Mouse (Mus musculus): ENCODE data around the gene Klf13. TPM values are rescaled to one million over a fixed set of nuclear protein-coding genes. Genes with fewer than 3 reads are reported as not detected.

Gene Klf13
- total and polyA plus RNA-seq, 2 experiments from 2014 or later: 32.0 TPM

GRCm38 (mm10) chr7:63925413-63926360 lies 13.0 kb downstream of the Klf13 start:
- H3K4me1 ChIP-seq (ENCODE audit: insufficient read depth): peaks cover 22% of the 10 kb centered on the region
- no peak overlapping the region for H3K4me2 ChIP-seq (ENCODE audit: low read depth)
- no peaks in the 10 kb centered on the region for H3K9me3 ChIP-seq (ENCODE audit: low read length)
- DNase-seq (peak; percentile 22), ATAC-seq (peak; percentile 42; the same call in 1 of the 2 replicates)
- H3K9ac ChIP-seq: no peak overlapping the region
- H3K27ac ChIP-seq (ENCODE audit: low read depth, low read length): peak overlapping the region; percentile 54
- no peaks in the 10 kb centered on the region for H3K36me3 ChIP-seq (ENCODE audit: insufficient read depth)
- no peak overlapping the region for H3K4me3 ChIP-seq (ENCODE audit: low read depth, low read length)
- 56% methylated on average over 14 of the region's 14 CpGs for WGBS
- no peak for TF ChIP-seq CTCF (IDR thresholded peaks at IDR 0.05; ENCODE audit: low read depth)
- H3K27me3 ChIP-seq (ENCODE audit: insufficient read depth, low read length): no peaks in the 10 kb centered on the region

DNA sequence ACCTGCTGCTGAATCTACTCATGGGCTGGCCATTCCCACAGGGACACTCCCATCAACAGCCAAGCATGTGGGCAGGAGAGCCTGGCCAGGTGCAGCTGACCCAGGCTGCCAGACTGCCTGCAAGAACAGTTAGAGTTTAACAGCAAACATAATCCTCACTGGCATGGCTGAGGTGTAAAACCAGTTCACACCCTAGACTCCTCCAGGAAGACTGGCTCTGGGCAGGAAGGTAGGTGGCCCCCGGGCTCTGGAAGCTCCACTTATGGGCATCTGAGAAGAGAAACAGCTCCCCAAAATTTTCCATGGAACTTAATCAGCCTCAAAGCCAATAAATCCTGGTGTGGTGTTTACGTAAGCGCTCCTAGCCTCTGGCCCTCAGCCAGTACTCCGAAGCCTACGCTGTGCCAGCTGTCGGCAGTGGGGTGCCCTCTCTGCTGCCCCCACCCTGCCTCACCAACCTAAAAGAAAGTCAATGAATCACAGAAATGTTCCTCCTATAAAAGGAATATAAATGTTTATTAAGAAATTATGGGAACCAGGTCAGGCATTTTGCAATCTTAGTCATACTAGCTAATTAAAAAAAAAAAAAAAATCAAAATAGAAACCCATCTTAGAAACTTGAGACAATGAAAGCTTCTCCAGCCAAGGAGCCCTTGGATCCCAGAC lies 13.8 kb downstream of the Klf13 start:
- Histone ChIP-seq H3K27me3 (ENCODE audit: insufficient read depth, low read length) (no peaks in the 10 kb centered on the region), H3K4me2 (ENCODE audit: low read depth) (0 out of 2 replicates have a peak overlapping the region, but pooled peaks have one; percentile 18), H3K9me3 (ENCODE audit: low read length) (no peaks in the 10 kb centered on the region), H3K36me3 (ENCODE audit: insufficient read depth) (no peaks in the 10 kb centered on the region), H3K9ac (no peak overlapping the region), H3K27ac (ENCODE audit: low read depth, low read length) (peak overlapping the region; percentile 36; the same call in 1 of the 2 replicates), H3K4me3 (ENCODE audit: low read depth, low read length) (no peak overlapping the region), H3K4me1 (ENCODE audit: insufficient read depth) (peaks cover 22% of the 10 kb centered on the region)
- ATAC-seq (peak; percentile 46; the same call in 1 of the 2 replicates), DNase-seq (peak; percentile 54)
- TF ChIP-seq CTCF (IDR thresholded peaks at IDR 0.05; ENCODE audit: low read depth): 0 out of 2 replicates have a peak, but pooled peaks have one; percentile 5
- WGBS: 26% methylated on average over 6 of the region's 6 CpGs

DNA sequence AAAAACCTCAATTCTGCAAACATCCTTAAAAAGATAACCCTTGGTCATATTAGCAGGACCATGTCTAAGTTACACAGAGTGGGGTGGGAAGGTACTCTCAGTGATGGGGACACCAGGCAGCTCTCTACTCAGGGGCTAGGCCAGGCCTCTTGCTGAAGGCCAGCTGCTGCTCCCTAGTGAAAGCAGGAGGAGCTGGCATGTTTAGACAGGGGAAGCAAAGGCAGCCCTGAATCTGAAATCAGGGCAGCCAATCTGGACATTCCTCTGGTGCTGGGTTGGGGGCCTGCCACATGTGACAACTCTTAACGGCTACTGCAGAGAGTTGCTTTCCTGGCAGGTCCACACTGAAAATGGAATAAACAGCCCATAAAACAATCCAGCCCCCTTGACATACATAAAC lies 14.6 kb downstream of the Klf13 start:
- TF ChIP-seq CTCF (IDR thresholded peaks at IDR 0.05; ENCODE audit: low read depth): no peak
- H3K4me3 ChIP-seq (ENCODE audit: low read depth, low read length): no peak overlapping the region
- ATAC-seq (peak; percentile 30; the same call in 1 of the 2 replicates), DNase-seq (no peak)
- peaks cover 22% of the 10 kb centered on the region for H3K4me1 ChIP-seq (ENCODE audit: insufficient read depth)
- H3K36me3 ChIP-seq (ENCODE audit: insufficient read depth): no peaks in the 10 kb centered on the region
- no peak overlapping the region for H3K4me2 ChIP-seq (ENCODE audit: low read depth)
- no peaks in the 10 kb centered on the region for H3K9me3 ChIP-seq (ENCODE audit: low read length)
- H3K27me3 ChIP-seq (ENCODE audit: insufficient read depth, low read length): no peaks in the 10 kb centered on the region
- H3K27ac ChIP-seq (ENCODE audit: low read depth, low read length): no peak overlapping the region
- 18% methylated on average over 1 of the region's 1 CpGs for WGBS
- H3K9ac ChIP-seq: no peak overlapping the region

GRCm38 (mm10) chr7:63922975-63923374 lies 15.7 kb downstream of the Klf13 start:
- no peak for ATAC-seq
- Histone ChIP-seq H3K4me3 (ENCODE audit: low read depth, low read length) (no peak overlapping the region), H3K4me1 (ENCODE audit: insufficient read depth) (peaks cover 22% of the 10 kb centered on the region), H3K9me3 (ENCODE audit: low read length) (no peaks in the 10 kb centered on the region), H3K27ac (ENCODE audit: low read depth, low read length) (no peak overlapping the region), H3K27me3 (ENCODE audit: insufficient read depth, low read length) (no peaks in the 10 kb centered on the region), H3K36me3 (ENCODE audit: insufficient read depth) (no peaks in the 10 kb centered on the region), H3K9ac (no peak overlapping the region), H3K4me2 (ENCODE audit: low read depth) (no peak overlapping the region)
- WGBS: 91% methylated on average over 1 of the region's 1 CpGs
- no peak for DNase-seq
- TF ChIP-seq CTCF (IDR thresholded peaks at IDR 0.05; ENCODE audit: low read depth): peak; percentile 13; the same call in 1 of the 2 replicates

DNA sequence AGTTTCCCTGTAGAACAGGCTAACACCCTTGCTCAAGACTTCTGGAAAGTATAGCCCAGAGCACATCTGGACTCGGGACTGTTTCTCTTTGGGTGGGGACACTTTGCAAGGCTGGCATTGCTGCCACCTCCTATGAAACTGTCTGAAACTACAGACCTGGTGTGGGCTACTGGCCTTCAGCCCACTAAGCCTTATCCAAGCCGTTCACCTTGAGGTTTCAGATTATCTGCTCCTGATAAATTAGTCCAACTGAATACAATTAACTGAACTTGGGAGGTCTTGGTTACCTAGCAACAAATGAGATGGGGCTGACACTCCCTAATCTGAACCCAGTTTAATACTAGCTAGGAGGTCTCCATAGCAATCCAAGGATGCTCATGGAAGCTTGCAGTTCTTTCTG lies 16.1 kb downstream of the Klf13 start:
- 50% methylated on average over 2 of the region's 2 CpGs for WGBS
- ATAC-seq (no peak), DNase-seq (no peak)
- Histone ChIP-seq H3K27me3 (ENCODE audit: insufficient read depth, low read length) (no peaks in the 10 kb centered on the region), H3K4me3 (ENCODE audit: low read depth, low read length) (no peak overlapping the region), H3K9ac (no peak overlapping the region), H3K9me3 (ENCODE audit: low read length) (no peaks in the 10 kb centered on the region), H3K27ac (ENCODE audit: low read depth, low read length) (no peak overlapping the region), H3K36me3 (ENCODE audit: insufficient read depth) (no peaks in the 10 kb centered on the region), H3K4me1 (ENCODE audit: insufficient read depth) (peaks cover 22% of the 10 kb centered on the region), H3K4me2 (ENCODE audit: low read depth) (no peak overlapping the region)
- no peak for TF ChIP-seq CTCF (IDR thresholded peaks at IDR 0.05; ENCODE audit: low read depth)

GRCm38 (mm10) chr7:63921909-63922562 lies 16.7 kb downstream of the Klf13 start:
- no peaks in the 10 kb centered on the region for H3K27me3 ChIP-seq (ENCODE audit: insufficient read depth, low read length)
- H3K36me3 ChIP-seq (ENCODE audit: insufficient read depth): no peaks in the 10 kb centered on the region
- H3K9ac ChIP-seq: no peak overlapping the region
- no peak for ATAC-seq
- no peak overlapping the region for H3K27ac ChIP-seq (ENCODE audit: low read depth, low read length)
- DNase-seq: no peak
- no peak overlapping the region for H3K4me3 ChIP-seq (ENCODE audit: low read depth, low read length)
- 66% methylated on average over 8 of the region's 8 CpGs for WGBS
- H3K9me3 ChIP-seq (ENCODE audit: low read length): no peaks in the 10 kb centered on the region
- TF ChIP-seq CTCF (IDR thresholded peaks at IDR 0.05; ENCODE audit: low read depth): no peak
- H3K4me2 ChIP-seq (ENCODE audit: low read depth): no peak overlapping the region
- H3K4me1 ChIP-seq (ENCODE audit: insufficient read depth): peaks cover 22% of the 10 kb centered on the region

All from forebrain, postnatal 0 days (tissue).